Mouse (Mus musculus) limb, embryonic 11.5 days (tissue): ENCODE data around the gene Ptprg. TPM values are rescaled to one million over a fixed set of nuclear protein-coding genes. Genes with fewer than 3 reads are reported as not detected.

Source experiments
- ATAC-seq: fragments of 200-750 bp; cut with Nextera tagmentation; 2 replicates; pipeline ENCODE4 v1.8.0; 2017; ENCODE audit warnings: low read depth; ENCODE audit not compliant: insufficient number of reproducible peaks, low FRiP score, low TSS enrichment
- DNase-seq: peaks from one replicate; pipeline ENCODE4 v3.0.0-alpha.2; 2015; ENCODE audit warnings: low spot score
- H3K27ac ChIP-seq: fragments of 300-500 bp; sonication (generic); replicated peaks from 2 replicates; pipeline ENCODE4 v1.5.1; 2014; ENCODE audit warnings: low read depth, mild to moderate bottlenecking, low read length
- H3K27me3 ChIP-seq: fragments of 300-500 bp; sonication (generic); 2 replicates; pipeline ENCODE4 v1.6.1; 2014; ENCODE audit warnings: mild to moderate bottlenecking, low read length, mixed read lengths; ENCODE audit not compliant: control insufficient read depth, insufficient read depth
- H3K36me3 ChIP-seq: fragments of 300-500 bp; sonication (generic); 2 replicates; pipeline ENCODE4 v1.6.1; 2014; ENCODE audit warnings: mild to moderate bottlenecking, low read length, moderate library complexity, mixed read lengths; ENCODE audit not compliant: control insufficient read depth, insufficient read depth
- H3K4me1 ChIP-seq: fragments of 300-500 bp; sonication (generic); 2 replicates; pipeline ENCODE4 v1.6.1; 2014; ENCODE audit warnings: low read length, mixed read lengths; ENCODE audit not compliant: control insufficient read depth, insufficient read depth
- H3K4me2 ChIP-seq: fragments of 300-500 bp; sonication (generic); 2 replicates; pipeline ENCODE4 v1.6.1; 2014; ENCODE audit warnings: low read depth, mild to moderate bottlenecking, moderate library complexity; ENCODE audit not compliant: severe bottlenecking
- H3K4me3 ChIP-seq: fragments of 300-500 bp; sonication (generic); 2 replicates; pipeline ENCODE4 v1.5.1; 2014; ENCODE audit warnings: low read depth, low read length
- H3K9ac ChIP-seq: fragments of 300-500 bp; sonication (generic); 2 replicates; pipeline ENCODE4 v1.6.1; 2014; ENCODE audit warnings: mild to moderate bottlenecking, low read length
- H3K9me3 ChIP-seq: fragments of 300-500 bp; sonication (generic); 2 replicates; pipeline ENCODE4 v1.6.1; 2016; ENCODE audit warnings: low read length; ENCODE audit not compliant: control insufficient read depth
- WGBS: fragments of 180-500 bp; shearing (Covaris S2); extraction: QIAGEN DNeasy Blood & Tissue Kit; methylation state at CpG from one replicate; pipeline ENCODE4 v1.1.7; 2014; 5-methylcytosine and 5-hydroxymethylcytosine counted together
- polyA plus RNA-seq: library from polyadenylated mRNA; unstranded; fragments of >200 nt; fragmentation: Nextera tagmentation; extraction: Ambion mirVana; gene quantifications from 2 replicates; pipeline ENCODE4 v1.2.1, GENCODE M21; 2014

The Ptprg gene
- polyA plus RNA-seq, 1 experiment from 2014 or later = 33.8 TPM

GRCm38 (mm10) chr14:12136536-12136935, 583.2 kb downstream of the Ptprg start:
- Histone ChIP-seq H3K4me3 (no peak overlapping the region), H3K9me3 (no peaks in the 10 kb centered on the region), H3K27ac (no peak overlapping the region), H3K4me1 (0 out of 2 replicates have a peak, but pooled peaks cover 3% of the 10 kb centered on the region), H3K36me3 (no peaks in the 10 kb centered on the region), H3K4me2 (no peak overlapping the region), H3K27me3 (no peaks in the 10 kb centered on the region), H3K9ac (no peak overlapping the region)
- DNase-seq (no peak), ATAC-seq (no peak)
- whole genome bisulfite sequencing = 44% methylated on average over 4 of the region's 4 CpGs

- H3K36me3 ChIP-seq = no peaks in the 10 kb centered on the region
- no peak overlapping the region for H3K4me3 ChIP-seq
- peak; percentile 59 for DNase-seq
- H3K4me2 ChIP-seq = no peak overlapping the region
- peak; percentile 40; the same call in 1 of the 2 replicates for ATAC-seq
- 47% methylated on average over 18 of the region's 18 CpGs for WGBS
- no peaks in the 10 kb centered on the region for H3K27me3 ChIP-seq
- H3K9ac ChIP-seq = no peak overlapping the region
- H3K27ac ChIP-seq = no peak overlapping the region
- 0 out of 2 replicates have a peak, but pooled peaks cover 3% of the 10 kb centered on the region for H3K4me1 ChIP-seq
- H3K9me3 ChIP-seq = no peaks in the 10 kb centered on the region
These were observed 586.5 kb downstream of the Ptprg start for GRCm38 (mm10) chr14:12139643-12140481.

GRCm38 (mm10) chr14:12143941-12144485, 590.7 kb downstream of the Ptprg start:
- H3K27me3 ChIP-seq = no peaks in the 10 kb centered on the region
- no peaks in the 10 kb centered on the region for H3K9me3 ChIP-seq
- H3K4me1 ChIP-seq = 0 out of 2 replicates have a peak, but pooled peaks cover 3% of the 10 kb centered on the region
- no peak overlapping the region for H3K4me2 ChIP-seq
- no peak overlapping the region for H3K27ac ChIP-seq
- 90% methylated on average over 8 of the region's 8 CpGs for WGBS
- no peak overlapping the region for H3K4me3 ChIP-seq
- no peak overlapping the region for H3K9ac ChIP-seq
- DNase-seq (no peak), ATAC-seq (no peak)
- H3K36me3 ChIP-seq = peaks cover 2% of the 10 kb centered on the region; the same call in 1 of the 2 replicates

- WGBS = 91% methylated on average over 3 of the region's 3 CpGs
- no peak for ATAC-seq
- H3K4me1 ChIP-seq = no peaks in the 10 kb centered on the region
These were observed 592.6 kb downstream of the Ptprg start for GRCm38 (mm10) chr14:12145919-12146318.

GRCm38 (mm10) chr14:12149529-12149928, 596.2 kb downstream of the Ptprg start:
- H3K4me2 ChIP-seq = no peak overlapping the region
- H3K27ac ChIP-seq = no peak overlapping the region
- no peak overlapping the region for H3K4me3 ChIP-seq
- DNase-seq (no peak), ATAC-seq (no peak)
- H3K36me3 ChIP-seq = peaks cover 2% of the 10 kb centered on the region; the same call in 1 of the 2 replicates
- no peaks in the 10 kb centered on the region for H3K4me1 ChIP-seq
- H3K9ac ChIP-seq = no peak overlapping the region
- no peaks in the 10 kb centered on the region for H3K27me3 ChIP-seq
- WGBS = 81% methylated on average over 3 of the region's 3 CpGs
- H3K9me3 ChIP-seq = no peaks in the 10 kb centered on the region

More at GRCm38 (mm10) chr14:12145919-12146318, 592.6 kb downstream of the Ptprg start:
- H3K9me3 ChIP-seq = no peaks in the 10 kb centered on the region
- H3K36me3 ChIP-seq = peaks cover 2% of the 10 kb centered on the region; the same call in 1 of the 2 replicates
- no peak overlapping the region for H3K4me3 ChIP-seq
- no peak overlapping the region for H3K27ac ChIP-seq
- no peaks in the 10 kb centered on the region for H3K27me3 ChIP-seq
- no peak overlapping the region for H3K9ac ChIP-seq
- DNase-seq = no peak
- H3K4me2 ChIP-seq = no peak overlapping the region

- H3K36me3 ChIP-seq = no peaks in the 10 kb centered on the region
- H3K9ac ChIP-seq = no peak overlapping the region
- H3K4me3 ChIP-seq = no peak overlapping the region
- H3K27ac ChIP-seq = no peak overlapping the region
- H3K9me3 ChIP-seq = no peaks in the 10 kb centered on the region
- WGBS = 50% methylated on average over 3 of the region's 3 CpGs
- DNase-seq (peak; percentile 70), ATAC-seq (peak; percentile 62; the same call in 1 of the 2 replicates)
- H3K4me1 ChIP-seq = no peaks in the 10 kb centered on the region
- H3K4me2 ChIP-seq = no peak overlapping the region
- no peaks in the 10 kb centered on the region for H3K27me3 ChIP-seq
These were observed 598.6 kb downstream of the Ptprg start for GRCm38 (mm10) chr14:12151927-12152326.

- Histone ChIP-seq H3K27ac (no peak overlapping the region), H3K4me2 (no peak overlapping the region), H3K27me3 (no peaks in the 10 kb centered on the region), H3K4me3 (no peak overlapping the region), H3K4me1 (no peaks in the 10 kb centered on the region), H3K36me3 (no peaks in the 10 kb centered on the region), H3K9me3 (no peaks in the 10 kb centered on the region), H3K9ac (no peak overlapping the region)
- DNase-seq = no peak
- ATAC-seq = no peak
- WGBS = 90% methylated on average over 6 of the region's 6 CpGs
These were observed 599.4 kb downstream of the Ptprg start for GRCm38 (mm10) chr14:12152748-12153147.

GRCm38 (mm10) chr14:12153599-12153998, 600.3 kb downstream of the Ptprg start:
- DNase-seq (no peak), ATAC-seq (no peak)
- H3K27me3 ChIP-seq = no peaks in the 10 kb centered on the region
- WGBS = 86% methylated on average over 13 of the region's 13 CpGs
- no peaks in the 10 kb centered on the region for H3K9me3 ChIP-seq
- no peaks in the 10 kb centered on the region for H3K4me1 ChIP-seq
- no peaks in the 10 kb centered on the region for H3K36me3 ChIP-seq
- no peak overlapping the region for H3K4me2 ChIP-seq
- no peak overlapping the region for H3K27ac ChIP-seq
- no peak overlapping the region for H3K4me3 ChIP-seq
- no peak overlapping the region for H3K9ac ChIP-seq
